Mouse (Mus musculus) megakaryocyte progenitor cell, adult 5-6 weeks (primary cell): ENCODE measurements around the gene Slc22a3. TPM values are rescaled to one million over a fixed set of nuclear protein-coding genes. Genes with fewer than 3 reads are reported as not detected.

Experiments used
- total RNA-seq, 2 experiments: library from RNA; stranded (forward) in 1 of 2; stranded (reverse) in 1 of 2; fragments of 157-497, 149-512 nt in 1 of 2; fragments of 200-1000 nt in 1 of 2; gene quantifications; 2 replicates each; pipeline versions ENCODE4 v1.2.3 to v1.2.4; 2015 to 2017

Slc22a3 gene
- total RNA-seq, 2 experiments from 2014 or later: 3.6 to 7.7 TPM

Other genes starting within 250 kb of the Slc22a3 start
- 11.3 and 17.1 TPM in 2 replicates for gene Map3k4, start 188.9 kb downstream of the Slc22a3 start, total RNA-seq (2015)
- gene Map3k4, start 188.9 kb downstream of the Slc22a3 start, total RNA-seq (2017): 20.1 and 25.1 TPM in 2 replicates
- 0.27 TPM in 1 of 2 replicates, not detected in the other for gene Plg, start 129.1 kb downstream of the Slc22a3 start, total RNA-seq (2015)
- not detected in 2 replicates for gene Plg, start 129.1 kb downstream of the Slc22a3 start, total RNA-seq (2017)
- not detected in 2 replicates for gene Slc22a2, start 76.4 kb upstream of the Slc22a3 start, total RNA-seq (2015)
- gene Slc22a2, start 76.4 kb upstream of the Slc22a3 start, total RNA-seq (2017): not detected in 2 replicates
- gene Slc22a1, start 168.1 kb upstream of the Slc22a3 start, total RNA-seq (2015): not detected in 2 replicates
- not detected in 2 replicates for gene Slc22a1, start 168.1 kb upstream of the Slc22a3 start, total RNA-seq (2017)